Mouse (Mus musculus) heart, adult 2 months (tissue): ENCODE measurements at regions not wholly inside any gene's neighbourhood (a gene's known extent, or its start where the extent isn't known, plus 50 kb on each side); places are given as distances from the start of the nearest gene placed in this dataset.

Experiments used
- CTCF ChIP-seq: fragments of 200-600 bp; IDR thresholded peaks from 2 replicates; pipeline ENCODE4 v1.8.1; 2022; ENCODE audit warnings: antibody characterized with exemption, mild to moderate bottlenecking, moderate library complexity
- EP300 ChIP-seq: fragments of 200-500 bp; IDR thresholded peaks from 2 replicates; pipeline ENCODE4 v1.6.1; 2011; ENCODE audit warnings: low read depth, low read length, control low read depth; ENCODE audit not compliant: insufficient read depth
- POLR2A ChIP-seq: fragments of 200-500 bp; IDR thresholded peaks from 2 replicates; pipeline ENCODE4 v1.6.1; 2011; ENCODE audit warnings: mild to moderate bottlenecking, low read depth, low read length, control low read depth; ENCODE audit not compliant: insufficient read depth

DNA sequence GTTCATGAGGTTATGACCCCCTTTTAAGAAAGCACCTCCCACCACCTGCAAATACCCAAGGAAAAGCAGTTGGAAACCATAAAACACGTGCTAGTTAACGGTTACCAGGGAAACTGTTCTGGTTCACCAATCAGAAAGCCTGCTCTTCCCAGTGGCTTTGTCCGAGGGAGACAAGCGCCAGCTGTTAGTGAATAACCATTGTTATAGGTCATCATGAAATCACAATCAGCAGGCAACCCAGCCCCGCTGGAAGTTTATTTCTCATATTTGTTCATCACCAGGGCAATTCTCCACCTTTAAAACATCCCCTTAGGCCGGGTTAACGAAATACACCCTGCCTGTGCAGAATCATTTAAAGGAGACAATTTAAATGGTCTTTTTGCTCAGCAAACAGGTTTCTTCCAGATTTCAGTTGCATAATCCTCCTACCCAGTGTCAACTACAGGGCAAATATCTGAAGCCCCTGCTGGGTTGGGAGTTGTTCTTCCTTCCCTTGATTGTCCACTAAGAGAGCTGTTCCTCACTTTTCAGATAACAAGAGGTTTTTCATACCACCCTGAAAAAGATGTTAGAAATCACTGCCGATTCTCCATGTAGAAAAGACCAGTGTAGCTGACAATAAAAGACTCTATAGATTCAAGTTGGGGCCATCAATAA, 117.9 kb upstream of the Efemp1 start:
- no peak for TF ChIP-seq POLR2A
- no peak for TF ChIP-seq CTCF
- no peak for TF ChIP-seq EP300
